Mouse (Mus musculus) testis, adult 2 months (tissue): Measurements from ENCODE around the gene Zfp84.

Experiments used
- CTCF ChIP-seq: fragments of 200-500 bp; IDR thresholded peaks from 2 replicates; pipeline ENCODE4 v1.5.1; 2012; ENCODE audit warnings: low read depth, mild to moderate bottlenecking, inconsistent platforms, low read length, moderate library complexity; ENCODE audit not compliant: control insufficient read depth, insufficient read depth, insufficient replicate concordance
- POLR2A ChIP-seq: fragments of 200-500 bp; IDR thresholded peaks from 2 replicates; pipeline ENCODE4 v1.6.1; 2012; ENCODE audit warnings: low read depth, mild to moderate bottlenecking, inconsistent platforms, low read length, moderate library complexity; ENCODE audit not compliant: control insufficient read depth

DNA sequence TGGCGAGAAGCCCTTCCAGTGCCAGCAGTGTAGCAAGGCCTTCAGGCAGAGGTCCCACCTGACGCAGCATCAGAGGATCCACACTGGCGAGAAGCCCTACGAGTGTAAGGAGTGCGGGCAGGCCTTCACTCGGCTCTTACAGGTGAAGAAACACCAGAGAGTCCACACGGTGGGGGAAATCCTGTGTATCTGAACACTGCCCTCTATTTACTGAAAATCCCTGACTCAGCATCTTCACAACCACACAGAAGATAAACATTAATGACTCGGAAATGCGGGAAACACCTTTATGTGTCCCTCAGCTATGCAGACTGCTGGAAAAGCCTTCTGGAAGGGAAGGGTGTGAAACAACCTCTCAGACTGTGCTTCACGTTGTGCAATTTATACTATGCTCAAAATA, 9.0 kb downstream of the Zfp84 start:
- TF ChIP-seq CTCF (no peak), POLR2A (no peak)
